9 mouse cellular contexts compared by ENCODE assay signal in the genomic region with DNA sequence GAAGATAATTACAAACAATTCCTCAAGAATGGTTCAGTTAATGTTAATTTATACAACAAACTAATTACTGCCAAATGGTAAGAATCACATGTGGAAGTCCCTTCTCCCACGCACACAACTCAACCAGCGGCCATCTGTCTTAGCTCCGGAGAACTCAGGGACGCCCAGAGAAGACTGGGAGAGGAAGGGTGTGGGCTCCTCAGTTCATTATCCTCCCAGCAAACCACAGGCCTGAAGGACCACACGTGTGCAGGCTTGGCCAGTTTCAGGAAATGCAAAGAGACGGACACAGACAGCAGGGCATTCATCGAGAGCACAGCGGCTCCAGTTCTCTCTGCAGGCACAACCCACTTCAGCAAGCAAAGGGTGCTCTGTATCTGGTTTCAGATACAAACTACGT.
DNase-seq lines count a peak whose midpoint lies in the region; ATAC-seq lines count a peak whose summit lies in the region.
"Had no signal": no experiment of that assay in that cellular context is flagged by ENCODE, and none has a peak within 500 bp of the region (broad histone marks: within the 10 kb centered on the region; RNA-seq: fewer than 3 reads in every experiment).

No protein-coding gene starts in this region.

- H3K27ac ChIP-seq in kidney, embryonic 16.5 days (ENCODE audit: low read length) = no peak overlapping the region
- H3K27ac ChIP-seq in forebrain, embryonic 15.5 days (replicated peaks) = peak overlapping the region; percentile 48; the same call in 1 of the 2 replicates
- no peak overlapping the region for H3K27ac ChIP-seq in limb, embryonic 13.5 days
- H3K27ac ChIP-seq in liver, embryonic 12.5 days = no peak overlapping the region
- H3K27ac ChIP-seq: gastrocnemius, adult 2 months had no signal

- no peaks in the 10 kb centered on the region for H3K36me3 ChIP-seq in kidney, embryonic 16.5 days (ENCODE audit: insufficient read depth, low read length)
- no peaks in the 10 kb centered on the region for H3K36me3 ChIP-seq in forebrain, embryonic 15.5 days
- H3K36me3 ChIP-seq in limb, embryonic 13.5 days = peaks cover 6% of the 10 kb centered on the region; the same call in 1 of the 2 replicates
- peaks cover 2% of the 10 kb centered on the region; the same call in 1 of the 2 replicates for H3K36me3 ChIP-seq in liver, embryonic 12.5 days

- H3K4me1 ChIP-seq in kidney, embryonic 16.5 days (ENCODE audit: insufficient read depth, low read length) = peaks cover 5% of the 10 kb centered on the region; the same call in 1 of the 2 replicates
- H3K4me1 ChIP-seq in forebrain, embryonic 15.5 days = peaks cover 18% of the 10 kb centered on the region
- peaks cover 10% of the 10 kb centered on the region for H3K4me1 ChIP-seq in limb, embryonic 13.5 days
- H3K4me1 ChIP-seq in liver, embryonic 12.5 days = no peaks in the 10 kb centered on the region

- H3K4me3 ChIP-seq in kidney, embryonic 16.5 days (ENCODE audit: low read length) = no peak overlapping the region
- H3K4me3 ChIP-seq in forebrain, embryonic 15.5 days = no peak overlapping the region
- no peak overlapping the region for H3K4me3 ChIP-seq in limb, embryonic 13.5 days
- H3K4me3 ChIP-seq in liver, embryonic 12.5 days = no peak overlapping the region
- H3K4me3 ChIP-seq: gastrocnemius, adult 2 months had no signal

- no peaks in the 10 kb centered on the region for H3K9me3 ChIP-seq in kidney, embryonic 16.5 days (ENCODE audit: low read length)
- H3K9me3 ChIP-seq in forebrain, embryonic 15.5 days = no peaks in the 10 kb centered on the region
- H3K9me3 ChIP-seq in limb, embryonic 13.5 days = peaks cover 3% of the 10 kb centered on the region; the same call in 1 of the 2 replicates
- 0 out of 2 replicates have a peak, but pooled peaks cover 3% of the 10 kb centered on the region for H3K9me3 ChIP-seq in liver, embryonic 12.5 days (replicated peaks)

- no peaks in the 10 kb centered on the region for H3K27me3 ChIP-seq in kidney, embryonic 16.5 days (ENCODE audit: insufficient read depth, low read length)
- no peaks in the 10 kb centered on the region for H3K27me3 ChIP-seq in forebrain, embryonic 15.5 days
- no peaks in the 10 kb centered on the region for H3K27me3 ChIP-seq in limb, embryonic 13.5 days
- no peaks in the 10 kb centered on the region for H3K27me3 ChIP-seq in liver, embryonic 12.5 days (replicated peaks)

- H3K4me2 ChIP-seq in kidney, embryonic 16.5 days (replicated peaks; ENCODE audit: low read depth, low read length) = 0 out of 2 replicates have a peak overlapping the region, but pooled peaks have one; percentile 3
- H3K4me2 ChIP-seq in forebrain, embryonic 15.5 days (replicated peaks) = no peak overlapping the region
- 0 out of 2 replicates have a peak overlapping the region, but pooled peaks have one; percentile 21 for H3K4me2 ChIP-seq in limb, embryonic 13.5 days (replicated peaks)
- H3K4me2 ChIP-seq in liver, embryonic 12.5 days = no peak overlapping the region

- WGBS in kidney, embryonic 16.5 days = 16% methylated on average over 9 of the region's 9 CpGs
- WGBS in forebrain, embryonic 15.5 days = 25% methylated on average over 9 of the region's 9 CpGs
- 27% methylated on average over 9 of the region's 9 CpGs for WGBS in limb, embryonic 13.5 days
- WGBS in liver, embryonic 12.5 days (ENCODE audit: insufficient replicate concordance) = 26% methylated on average over 9 of the region's 9 CpGs

- peak; percentile 61; the same call in 1 of the 2 replicates for ATAC-seq in kidney, embryonic 16.5 days (ENCODE audit: low FRiP score, low TSS enrichment)
- ATAC-seq in forebrain, embryonic 15.5 days (replicated peaks) = peak; percentile 64; the same call in 1 of the 2 replicates
- ATAC-seq in limb, embryonic 13.5 days (ENCODE audit: low FRiP score, low read depth) = no peak
- no peak for ATAC-seq in liver, embryonic 12.5 days

- DNase-seq in kidney, postnatal 36 days = no peak
- peak; percentile 28 for DNase-seq in embryo, embryonic 9.5 days (ENCODE audit: extremely low spot score)
- no peak for DNase-seq in urinary bladder, postnatal 36 days (ENCODE audit: low spot score in 2 of 2)
- DNase-seq: gastrocnemius, adult 2 months; midbrain, embryonic 14.5 days had no signal

- H3K9ac ChIP-seq in kidney, embryonic 16.5 days (replicated peaks; ENCODE audit: low read length) = no peak overlapping the region
- no peak overlapping the region for H3K9ac ChIP-seq in forebrain, embryonic 15.5 days (replicated peaks)
- no peak overlapping the region for H3K9ac ChIP-seq in limb, embryonic 13.5 days
- H3K9ac ChIP-seq in liver, embryonic 12.5 days = no peak overlapping the region

Comparison
In these comparisons a context has a peak if more than half of its experiments do, and no peak if none do; other contexts are left out.
1. ATAC-seq: peak in kidney, embryonic 16.5 days (single experiment) and forebrain, embryonic 15.5 days (single experiment); none in limb, embryonic 13.5 days (single experiment) and liver, embryonic 12.5 days (single experiment).
2. H3K4me2 ChIP-seq: peak in kidney, embryonic 16.5 days (single experiment) and limb, embryonic 13.5 days (single experiment); none in forebrain, embryonic 15.5 days (single experiment) and liver, embryonic 12.5 days (single experiment).